ENCODE assay signal across 8 mouse cellular contexts in genomic region chr2:57237475-57237919, GRCm38 (mm10). TPM values are rescaled to one million over a fixed set of nuclear protein-coding genes. Genes with fewer than 3 reads are reported as not detected.
DNase-seq lines count a peak whose midpoint lies in the region; ATAC-seq and TF ChIP-seq lines count a peak whose summit lies in the region.

TSS of gene Gpd2 (plus strand) at chr2:57237635.

- no peak for TF ChIP-seq EP300 in lung, postnatal 0 days (IDR thresholded peaks at IDR 0.05)

- H3K27ac ChIP-seq in lung, postnatal 0 days (ENCODE audit: low read length), result peak within 1 kb of the TSS; percentile 93
- H3K27ac ChIP-seq in bone marrow, adult 2 months (ENCODE audit: control insufficient read depth, insufficient read depth, low read depth, low read length, poor library complexity), result peak within 1 kb of the TSS; percentile 94
- peak within 1 kb of the TSS; percentile 99 for H3K27ac ChIP-seq in gastrocnemius, adult 2 months
- peak within 1 kb of the TSS; percentile 73; the same call in 1 of the 2 replicates for H3K27ac ChIP-seq in hindbrain, postnatal 0 days
- H3K27ac ChIP-seq in liver, embryonic 15.5 days (replicated peaks), result peak within 1 kb of the TSS; percentile 70

- no peaks in the 10 kb centered on the region for H3K4me1 ChIP-seq in lung, postnatal 0 days (ENCODE audit: insufficient read depth, low read depth, low read length)
- H3K4me1 ChIP-seq in bone marrow, adult 2 months (ENCODE audit: control insufficient read depth, insufficient read depth, low read length), result no peaks in the 10 kb centered on the region
- H3K4me1 ChIP-seq in hindbrain, postnatal 0 days (ENCODE audit: insufficient read depth, low read length), result peaks cover 4% of the 10 kb centered on the region
- peaks cover 21% of the 10 kb centered on the region for H3K4me1 ChIP-seq in liver, embryonic 15.5 days (replicated peaks)

- TF ChIP-seq CTCF in lung, postnatal 0 days (IDR thresholded peaks at IDR 0.05), result no peak
- no peak for TF ChIP-seq CTCF in bone marrow, adult 2 months (IDR thresholded peaks at IDR 0.05; ENCODE audit: control insufficient read depth, insufficient read depth, low read length)
- TF ChIP-seq CTCF in gastrocnemius, adult 2 months (IDR thresholded peaks at IDR 0.05), result no peak
- TF ChIP-seq CTCF in hindbrain, postnatal 0 days (IDR thresholded peaks at IDR 0.05; ENCODE audit: low read depth), result no peak

- H3K4me3 ChIP-seq in lung, postnatal 0 days (ENCODE audit: low read depth, low read length), result peak within 1 kb of the TSS; percentile 83
- peak within 1 kb of the TSS; percentile 91 for H3K4me3 ChIP-seq in bone marrow, adult 2 months (replicated peaks; ENCODE audit: control insufficient read depth, low read depth, low read length)
- H3K4me3 ChIP-seq in gastrocnemius, adult 2 months, result peak within 1 kb of the TSS; percentile 86
- peak within 1 kb of the TSS; percentile 85 for H3K4me3 ChIP-seq in hindbrain, postnatal 0 days (ENCODE audit: low read length)
- peak within 1 kb of the TSS; percentile 71 for H3K4me3 ChIP-seq in liver, embryonic 15.5 days (replicated peaks)

- H3K9me3 ChIP-seq in lung, postnatal 0 days (ENCODE audit: low read length), result no peaks in the 10 kb centered on the region
- H3K9me3 ChIP-seq in hindbrain, postnatal 0 days (ENCODE audit: low read length), result no peaks in the 10 kb centered on the region
- no peaks in the 10 kb centered on the region for H3K9me3 ChIP-seq in liver, embryonic 15.5 days (replicated peaks)

- H3K27me3 ChIP-seq in lung, postnatal 0 days (replicated peaks; ENCODE audit: insufficient read depth, low read length), result no peaks in the 10 kb centered on the region
- no peaks in the 10 kb centered on the region for H3K27me3 ChIP-seq in hindbrain, postnatal 0 days (ENCODE audit: insufficient read depth, low read length)
- no peaks in the 10 kb centered on the region for H3K27me3 ChIP-seq in liver, embryonic 15.5 days

- DNase-seq in lung, postnatal 0 days (ENCODE audit: low spot score), result peak; percentile 31
- no peak for DNase-seq in lung, adult 18-20 months
- no peak for DNase-seq in gastrocnemius, adult 2 months
- DNase-seq in hindbrain, postnatal 0 days (ENCODE audit: low spot score), result peak; percentile 40
- peak; percentile 70 for DNase-seq in testis, postnatal 10 days (ENCODE audit: low spot score)
- DNase-seq in cerebellum, adult 11 months, result no peak

- no peak for TF ChIP-seq POLR2A in bone marrow, adult 2 months (IDR thresholded peaks at IDR 0.05; ENCODE audit: borderline replicate concordance, control insufficient read depth, low read depth, low read length)

- peak within 1 kb of the TSS; percentile 79 for H3K4me2 ChIP-seq in lung, postnatal 0 days (replicated peaks; ENCODE audit: low read depth, low read length)
- peak within 1 kb of the TSS; percentile 97 for H3K4me2 ChIP-seq in hindbrain, postnatal 0 days (ENCODE audit: low read depth, low read length)
- peak within 1 kb of the TSS; percentile 91 for H3K4me2 ChIP-seq in liver, embryonic 15.5 days

- no peaks in the 10 kb centered on the region for H3K36me3 ChIP-seq in lung, postnatal 0 days (ENCODE audit: insufficient read depth, low read length)
- H3K36me3 ChIP-seq in hindbrain, postnatal 0 days (ENCODE audit: insufficient read depth, low read length), result no peaks in the 10 kb centered on the region
- H3K36me3 ChIP-seq in liver, embryonic 15.5 days (replicated peaks), result no peaks in the 10 kb centered on the region

- H3K9ac ChIP-seq in lung, postnatal 0 days (replicated peaks; ENCODE audit: low read depth), result peak within 1 kb of the TSS; percentile 91
- peak within 1 kb of the TSS; percentile 86 for H3K9ac ChIP-seq in hindbrain, postnatal 0 days (replicated peaks; ENCODE audit: low read length)
- peak within 1 kb of the TSS; percentile 76 for H3K9ac ChIP-seq in liver, embryonic 15.5 days

- intact Hi-C loops in gastrocnemius, adult 2 months (cut with DNase I), result loop anchor here (10.0 kb wide), 2 partner anchors 67 to 113 kb away; partner anchors contain the start of gene Nr4a2

- ATAC-seq in lung, postnatal 0 days, result no peak
- peak; percentile 85 for ATAC-seq in hindbrain, postnatal 0 days
- ATAC-seq in liver, embryonic 15.5 days (ENCODE audit: insufficient read depth), result 0 out of 2 replicates have a peak, but pooled peaks have one; percentile 2

- WGBS in lung, postnatal 0 days, result 8% methylated on average over 20 of the region's 20 CpGs
- 8% methylated on average over 20 of the region's 20 CpGs for WGBS in bone marrow, adult 2 months
- WGBS in hindbrain, postnatal 0 days, result 5% methylated on average over 20 of the region's 20 CpGs
- 9% methylated on average over 20 of the region's 20 CpGs for WGBS in liver, embryonic 15.5 days (ENCODE audit: insufficient replicate concordance)

RNA-seq across cellular contexts. Expression of gene Gpd2, which starts in this region (rescaled TPM):
- polyA plus RNA-seq in lung, postnatal 0 days (2015; fragmentation: Nextera tagmentation; extraction: Ambion mirVana), result 12.9 and 14.4 TPM in 2 replicates
- 3.3 and 4.8 TPM in 2 replicates for polyA plus RNA-seq in bone marrow, adult 2 months (2011; ENCODE audit: insufficient read depth, insufficient read length, low replicate concordance, missing spikeins)
- 100 to 1,000 TPM; 155 to 233 TPM for total RNA-seq in gastrocnemius, adult 2 months (2021)
- 38.8 and 55.3 TPM in 2 replicates for total RNA-seq in hindbrain, postnatal 0 days (2014; rRNA removed)
- polyA plus RNA-seq in hindbrain, postnatal 0 days (2015; fragmentation: Nextera tagmentation; extraction: Ambion mirVana), result 31.5 and 32.7 TPM in 2 replicates
- polyA plus RNA-seq in liver, embryonic 15.5 days (2015; fragmentation: Nextera tagmentation; extraction: Ambion mirVana), result 5.6 and 5.7 TPM in 2 replicates

Comparison
In these comparisons a context has a peak if more than half of its experiments do, and no peak if none do; other contexts are left out.
1. DNase-seq: peak in lung, postnatal 0 days (single experiment), hindbrain, postnatal 0 days (single experiment) and testis, postnatal 10 days (single experiment); none in lung, adult 18-20 months (0 of 2), gastrocnemius, adult 2 months (single experiment) and cerebellum, adult 11 months (single experiment).
2. Peak in every context shown above with its lines, with median percentiles within 50 percentile points of each other: H3K27ac ChIP-seq, H3K4me2 ChIP-seq, H3K4me3 ChIP-seq and H3K9ac ChIP-seq.